Mouse (Mus musculus) c-Kit-positive CD71-positive TER-119-negative erythroid progenitor cells, embryonic 14.5 days (primary cell): ENCODE results near the gene Cyp2d12.
"Not testable (repeated sequence)": the region's sequence is repeated elsewhere in the genome, so short reads cannot be mapped to it uniquely, and the experiment has no call there.

Source experiments
- DNase-seq: peaks from one replicate; pipeline ENCODE4 v3.0.0-alpha.2; 2013; ENCODE audit warnings: low read depth

Cyp2d12 gene

GRCm38 (mm10) chr15:82554531-82555230 is at the start of gene Cyp2d12:
TSS of gene Cyp2d12 (plus strand) at chr15:82555072.
- no peak for DNase-seq

GRCm38 (mm10) chr15:82506971-82507370 is 47.9 kb upstream of the Cyp2d12 start:
- no peak for DNase-seq

- DNase-seq: not testable (repeated sequence)
These were observed 47.1 kb upstream of the Cyp2d12 start for GRCm38 (mm10) chr15:82507740-82508139.

GRCm38 (mm10) chr15:82509495-82509894 is 45.4 kb upstream of the Cyp2d12 start:
- not testable (repeated sequence) for DNase-seq

GRCm38 (mm10) chr15:82510500-82510899 is 44.4 kb upstream of the Cyp2d12 start:
- DNase-seq: not testable (repeated sequence)

- not testable (repeated sequence) for DNase-seq
These were observed 42.8 kb upstream of the Cyp2d12 start for GRCm38 (mm10) chr15:82512111-82512510.

GRCm38 (mm10) chr15:82516174-82516573 is 38.7 kb upstream of the Cyp2d12 start:
- not testable (repeated sequence) for DNase-seq

GRCm38 (mm10) chr15:82527371-82527770 is 27.5 kb upstream of the Cyp2d12 start:
- not testable (repeated sequence) for DNase-seq

GRCm38 (mm10) chr15:82532721-82533120 is 22.2 kb upstream of the Cyp2d12 start:
- DNase-seq: not testable (repeated sequence)

GRCm38 (mm10) chr15:82542976-82543375 is 11.9 kb upstream of the Cyp2d12 start:
- not testable (repeated sequence) for DNase-seq

- not testable (repeated sequence) for DNase-seq
These were observed 10.3 kb upstream of the Cyp2d12 start for GRCm38 (mm10) chr15:82544561-82544960.

- not testable (repeated sequence) for DNase-seq
These were observed 7.1 kb upstream of the Cyp2d12 start for GRCm38 (mm10) chr15:82547753-82548152.

GRCm38 (mm10) chr15:82553211-82553610 is 1.7 kb upstream of the Cyp2d12 start:
- DNase-seq: not testable (repeated sequence)

- DNase-seq: no peak
These were observed 18.0 kb downstream of the Cyp2d12 start for GRCm38 (mm10) chr15:82572856-82573255.

- no peak for DNase-seq
These were observed 24.2 kb downstream of the Cyp2d12 start for GRCm38 (mm10) chr15:82579071-82579470.

- no peak for DNase-seq
These were observed 27.7 kb downstream of the Cyp2d12 start for GRCm38 (mm10) chr15:82582621-82583020.
